Mouse (Mus musculus) R1 (cell line): ENCODE measurements around the gene Gm9508.
"Not testable (repeated sequence)": the region's sequence is repeated elsewhere in the genome, so short reads cannot be mapped to it uniquely, and the experiment has no call there.

Experiments used
- DNase-seq: peaks from one replicate; pipeline ENCODE4 v3.0.0-alpha.2; 2018; ENCODE audit warnings: low read depth, low spot score

Gene Gm9508

GRCm38 (mm10) chr10:77697133-77697532, at the start of gene Gm9508:
TSS of gene Gm9508 (minus strand) at chr10:77697233.
- DNase-seq, result peak; percentile 41

- not testable (repeated sequence) for DNase-seq
Observed at GRCm38 (mm10) chr10:77741924-77742688, 45.1 kb upstream of the Gm9508 start, which contains the start of gene Gm18596. TSS of gene Gm18596 (minus strand) at chr10:77742638.

GRCm38 (mm10) chr10:77738929-77739328, 41.9 kb upstream of the Gm9508 start:
- no peak for DNase-seq

- peak; percentile 74 for DNase-seq
Observed at GRCm38 (mm10) chr10:77735928-77736327, 38.9 kb upstream of the Gm9508 start.

- peak; percentile 63 for DNase-seq
Observed at GRCm38 (mm10) chr10:77729241-77729640, 32.2 kb upstream of the Gm9508 start.

GRCm38 (mm10) chr10:77728280-77728679, 31.2 kb upstream of the Gm9508 start:
- peak; percentile 40 for DNase-seq

GRCm38 (mm10) chr10:77726186-77726585, 29.2 kb upstream of the Gm9508 start, which contains the start of gene Gm10100:
TSS of gene Gm10100 (plus strand) at chr10:77726486.
- no peak for DNase-seq

GRCm38 (mm10) chr10:77724855-77725254, 27.8 kb upstream of the Gm9508 start:
- peak; percentile 63 for DNase-seq

GRCm38 (mm10) chr10:77720299-77720698, 23.3 kb upstream of the Gm9508 start, which contains the start of gene Krtap12-1:
TSS of gene Krtap12-1 (plus strand) at chr10:77720599.
- not testable (repeated sequence) for DNase-seq

GRCm38 (mm10) chr10:77715507-77715906, 18.5 kb upstream of the Gm9508 start, which contains the start of gene Gm10142:
TSS of gene Gm10142 (plus strand) at chr10:77715807.
- no peak for DNase-seq

GRCm38 (mm10) chr10:77713734-77714133, 16.7 kb upstream of the Gm9508 start:
- no peak for DNase-seq

GRCm38 (mm10) chr10:77711157-77711556, 14.1 kb upstream of the Gm9508 start, which contains the start of gene Gm10024:
TSS of gene Gm10024 (plus strand) at chr10:77711457.
- not testable (repeated sequence) for DNase-seq

GRCm38 (mm10) chr10:77709831-77710230, 12.8 kb upstream of the Gm9508 start:
- no peak for DNase-seq

GRCm38 (mm10) chr10:77706326-77706725, 9.3 kb upstream of the Gm9508 start, which contains the start of gene Gm10272:
TSS of gene Gm10272 (plus strand) at chr10:77706626.
- no peak for DNase-seq

- DNase-seq, result not testable (repeated sequence)
Observed at GRCm38 (mm10) chr10:77690356-77690807, 6.7 kb downstream of the Gm9508 start, which contains the start of gene Gm19402. TSS of gene Gm19402 (minus strand) at chr10:77690757.

- no peak for DNase-seq
Observed at GRCm38 (mm10) chr10:77687021-77687420, 10.0 kb downstream of the Gm9508 start.

GRCm38 (mm10) chr10:77685895-77686664, 11.0 kb downstream of the Gm9508 start, which contains the start of gene Tspear:
TSS of gene Tspear (plus strand) at chr10:77686569.
- DNase-seq, result no peak

- DNase-seq, result no peak
Observed at GRCm38 (mm10) chr10:77684181-77684580, 12.9 kb downstream of the Gm9508 start.

GRCm38 (mm10) chr10:77682994-77683393, 14.0 kb downstream of the Gm9508 start:
- DNase-seq, result no peak

GRCm38 (mm10) chr10:77677562-77677961, 19.5 kb downstream of the Gm9508 start:
- no peak for DNase-seq

- no peak for DNase-seq
Observed at GRCm38 (mm10) chr10:77673765-77674164, 23.3 kb downstream of the Gm9508 start.

GRCm38 (mm10) chr10:77671519-77671918, 25.5 kb downstream of the Gm9508 start:
- DNase-seq, result no peak
